20 mouse cellular contexts compared by ENCODE assay signal in the genomic region with DNA sequence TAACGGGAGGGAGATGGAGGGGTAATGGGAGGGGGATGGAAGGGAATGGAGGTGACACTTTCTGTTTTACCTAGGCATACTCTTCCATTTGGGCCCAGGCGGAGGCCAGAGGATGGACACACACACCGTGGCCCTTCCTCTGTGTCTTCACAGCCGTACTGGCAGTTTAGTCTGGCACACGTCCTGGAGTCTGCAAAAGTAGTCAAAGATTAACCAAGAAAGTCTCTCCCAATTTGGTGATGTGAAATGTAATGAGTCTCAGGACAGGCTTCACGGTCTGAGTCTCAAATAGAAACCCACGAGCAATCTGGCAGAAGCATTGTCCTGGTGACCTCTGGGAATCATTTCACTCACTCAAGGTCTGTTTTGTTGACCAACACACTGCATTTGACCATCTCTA. TPM values are rescaled to one million over a fixed set of nuclear protein-coding genes. Genes with fewer than 3 reads are reported as not detected.
DNase-seq lines count a peak whose midpoint lies in the region; ATAC-seq lines count a peak whose summit lies in the region.
"Had no signal": no experiment of that assay in that cellular context is flagged by ENCODE, and none has a peak within 500 bp of the region (broad histone marks: within the 10 kb centered on the region; RNA-seq: fewer than 3 reads in every experiment).

No protein-coding gene starts in this region.

- H3K4me1 ChIP-seq in liver, embryonic 16.5 days (ENCODE audit: control insufficient read depth, low read depth, low read length), result no peaks in the 10 kb centered on the region
- H3K4me1 ChIP-seq in liver, embryonic 12.5 days, result no peaks in the 10 kb centered on the region
- H3K4me1 ChIP-seq: embryonic facial prominence, embryonic 13.5 days; forebrain, embryonic 12.5 days; heart, embryonic 13.5 days; hindbrain, embryonic 15.5 days had no signal

- no peak overlapping the region for H3K27ac ChIP-seq in liver, embryonic 16.5 days (ENCODE audit: low read length)
- H3K27ac ChIP-seq in liver, embryonic 12.5 days, result no peak overlapping the region
- H3K27ac ChIP-seq: embryonic facial prominence, embryonic 13.5 days; forebrain, embryonic 12.5 days; heart, embryonic 13.5 days; hindbrain, embryonic 15.5 days had no signal

- H3K27me3 ChIP-seq in liver, embryonic 16.5 days (ENCODE audit: control insufficient read depth, insufficient read depth, low read depth, low read length), result no peaks in the 10 kb centered on the region
- 0 out of 2 replicates have a peak, but pooled peaks cover 4% of the 10 kb centered on the region for H3K27me3 ChIP-seq in liver, embryonic 12.5 days (replicated peaks)
- H3K27me3 ChIP-seq: CH12.LX; heart, embryonic 13.5 days; hindbrain, embryonic 15.5 days had no signal

- WGBS in liver, embryonic 16.5 days (ENCODE audit: insufficient replicate concordance), result 52% methylated on average over 7 of the region's 7 CpGs
- WGBS in liver, embryonic 12.5 days (ENCODE audit: insufficient replicate concordance), result 65% methylated on average over 7 of the region's 7 CpGs

- DNase-seq in kidney, adult 18-20 months, result peak; percentile 24
- peak; percentile 51 for DNase-seq in kidney, adult 9 months
- peak; percentile 31 for DNase-seq in kidney, postnatal 14 days
- no peak for DNase-seq in urinary bladder, postnatal 4 days (ENCODE audit: low spot score in 2 of 2)
- no peak for DNase-seq in heart, adult 18-20 months
- DNase-seq in heart, adult 11 months, result no peak
- DNase-seq: adrenal gland, adult 8-10 months; cerebellum, adult 18-20 months; cerebellum, adult 9-11 months; cerebellum, postnatal 36 days; gastrocnemius, postnatal 14 days; heart, postnatal 36 days had no signal

- H3K4me3 ChIP-seq in liver, embryonic 16.5 days (ENCODE audit: low read depth, low read length), result no peak overlapping the region
- H3K4me3 ChIP-seq in liver, embryonic 12.5 days, result no peak overlapping the region
- H3K4me3 ChIP-seq: embryonic facial prominence, embryonic 13.5 days; forebrain, embryonic 12.5 days; heart, embryonic 13.5 days; hindbrain, embryonic 15.5 days had no signal

- no peaks in the 10 kb centered on the region for H3K9me3 ChIP-seq in liver, embryonic 16.5 days (replicated peaks; ENCODE audit: control insufficient read depth, low read length)
- no peaks in the 10 kb centered on the region for H3K9me3 ChIP-seq in liver, embryonic 12.5 days (replicated peaks)
- H3K9me3 ChIP-seq: embryonic facial prominence, embryonic 13.5 days; forebrain, embryonic 12.5 days; heart, embryonic 13.5 days; hindbrain, embryonic 15.5 days had no signal

- H3K9ac ChIP-seq in liver, embryonic 16.5 days (ENCODE audit: low read depth, low read length), result no peak overlapping the region
- no peak overlapping the region for H3K9ac ChIP-seq in liver, embryonic 12.5 days
- H3K9ac ChIP-seq: embryonic facial prominence, embryonic 13.5 days; forebrain, embryonic 12.5 days; heart, embryonic 13.5 days; hindbrain, embryonic 15.5 days had no signal

- no peak overlapping the region for H3K4me2 ChIP-seq in liver, embryonic 16.5 days (ENCODE audit: low read depth, low read length)
- H3K4me2 ChIP-seq in liver, embryonic 12.5 days, result no peak overlapping the region
- H3K4me2 ChIP-seq: embryonic facial prominence, embryonic 13.5 days; forebrain, embryonic 12.5 days; heart, embryonic 13.5 days; hindbrain, embryonic 15.5 days had no signal

- H3K36me3 ChIP-seq in liver, embryonic 16.5 days (ENCODE audit: control insufficient read depth, insufficient read depth), result no peaks in the 10 kb centered on the region
- no peaks in the 10 kb centered on the region for H3K36me3 ChIP-seq in liver, embryonic 12.5 days
- H3K36me3 ChIP-seq: embryonic facial prominence, embryonic 13.5 days; forebrain, embryonic 12.5 days; heart, embryonic 13.5 days; hindbrain, embryonic 15.5 days had no signal

- ATAC-seq in liver, embryonic 16.5 days (ENCODE audit: low read depth), result peak; percentile 24; the same call in 1 of the 2 replicates
- ATAC-seq in liver, embryonic 12.5 days, result no peak
- ATAC-seq: forebrain, embryonic 16.5 days had no signal

RNA-seq across cellular contexts. Expression of a gene that starts 33.2 kb away (rescaled TPM):
- 0.61 and 0.67 TPM in 2 replicates for polyA plus RNA-seq in liver, embryonic 16.5 days (2015; fragmentation: Nextera tagmentation; extraction: Ambion mirVana)
- 1.1 and 1.7 TPM in 2 replicates for polyA plus RNA-seq in liver, embryonic 12.5 days (2016; fragmentation: Nextera tagmentation; extraction: Ambion mirVana)
- under 1 TPM; 0.12 to 0.21 TPM for total RNA-seq in heart, adult 18-20 months (2021)

RNA-seq across cellular contexts. Expression of a gene that starts 34.0 kb away (rescaled TPM):
- 3.2 and 3.4 TPM in 2 replicates for polyA plus RNA-seq in liver, embryonic 16.5 days (2015; fragmentation: Nextera tagmentation; extraction: Ambion mirVana)
- polyA plus RNA-seq in liver, embryonic 12.5 days (2016; fragmentation: Nextera tagmentation; extraction: Ambion mirVana), result 4.9 and 5.0 TPM in 2 replicates
- total RNA-seq in heart, adult 18-20 months (2021), result 1 to 10 TPM; 1.2 to 3.0 TPM

Comparison
In these comparisons a context has a peak if more than half of its experiments do, and no peak if none do; other contexts are left out.
1. DNase-seq: peak in kidney, adult 18-20 months (single experiment), kidney, adult 9 months (single experiment) and kidney, postnatal 14 days (single experiment); none in urinary bladder, postnatal 4 days (0 of 2), heart, adult 18-20 months (0 of 2) and heart, adult 11 months (single experiment).